Mouse (Mus musculus) spleen, postnatal 14 days (tissue): ENCODE results near the gene Ftsj1.

ENCODE experiments used
- DNase-seq, 2 experiments: peaks; one replicate each; pipeline ENCODE4 v3.0.0; 2021 to 2022; ENCODE audit warnings: low spot score in 2 of 2

Ftsj1 gene

GRCm38 (mm10) chrX:8218114-8218513 is 34.1 kb downstream of the Ftsj1 start:
- no peak for DNase-seq

GRCm38 (mm10) chrX:8217383-8217782 is 34.8 kb downstream of the Ftsj1 start:
- DNase-seq, result no peak

GRCm38 (mm10) chrX:8211490-8212207 is 40.6 kb downstream of the Ftsj1 start:
- no peak for DNase-seq

GRCm38 (mm10) chrX:8209720-8210119 is 42.5 kb downstream of the Ftsj1 start:
- no peak for DNase-seq

- no peak for DNase-seq
Measured at GRCm38 (mm10) chrX:8207224-8207623, 45.0 kb downstream of the Ftsj1 start.

- DNase-seq, result no peak
Measured at GRCm38 (mm10) chrX:8206694-8207197, 45.5 kb downstream of the Ftsj1 start.

- DNase-seq, result peak; percentile 31 to 38
Measured at GRCm38 (mm10) chrX:8206015-8206693, 46.1 kb downstream of the Ftsj1 start, which contains the start of gene Porcn. Gene Porcn (minus strand): TSS chrX:8206525.

- no peak for DNase-seq
Measured at GRCm38 (mm10) chrX:8205551-8205950, 46.7 kb downstream of the Ftsj1 start.

- no peak for DNase-seq
Measured at GRCm38 (mm10) chrX:8205088-8205487, 47.1 kb downstream of the Ftsj1 start.

GRCm38 (mm10) chrX:8204076-8204475 is 48.1 kb downstream of the Ftsj1 start:
- no peak for DNase-seq

- DNase-seq, result no peak
Measured at GRCm38 (mm10) chrX:8203105-8203504, 49.1 kb downstream of the Ftsj1 start.

GRCm38 (mm10) chrX:8193419-8193723 is 58.8 kb downstream of the Ftsj1 start, which contains the start of gene Ebp:
Gene Ebp (minus strand): TSS chrX:8193512.
- DNase-seq, result no peak

GRCm38 (mm10) chrX:8192640-8193418 is 59.4 kb downstream of the Ftsj1 start:
- peak; percentile 55 to 61 for DNase-seq

GRCm38 (mm10) chrX:8192126-8192639 is 60.0 kb downstream of the Ftsj1 start:
- no peak for DNase-seq
